9 mouse cellular contexts compared by ENCODE assay signal in the genomic region with DNA sequence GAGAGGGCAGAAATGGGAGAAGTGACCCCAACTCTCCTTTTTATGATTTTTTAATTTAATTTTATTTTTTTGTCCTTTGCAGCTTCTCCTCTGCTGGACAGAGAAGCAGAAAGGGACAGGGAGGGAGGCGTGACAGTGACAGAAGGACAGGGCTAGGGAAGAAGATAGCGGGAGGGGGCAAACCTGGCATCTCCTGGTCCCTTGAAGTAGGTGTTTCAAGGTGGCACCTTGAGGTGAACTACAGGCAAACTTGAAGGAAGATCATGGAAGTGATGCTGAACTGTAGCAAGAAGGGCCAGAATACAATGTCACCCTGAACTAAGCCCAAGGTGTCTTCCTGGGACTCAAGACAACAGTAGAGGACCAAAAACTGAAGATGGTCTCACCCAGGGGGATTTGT. TPM values are rescaled to one million over a fixed set of nuclear protein-coding genes. Genes with fewer than 3 reads are reported as not detected.
A peak's percentile ranks its signal among the peaks of the same experiment; 100 is the strongest.
DNase-seq lines count a peak whose midpoint lies in the region; ATAC-seq and TF ChIP-seq lines count a peak whose summit lies in the region.
"Had no signal": no experiment of that assay in that cellular context is flagged by ENCODE, and none has a peak within 500 bp of the region (broad histone marks: within the 10 kb centered on the region; RNA-seq: fewer than 3 reads in every experiment).

No protein-coding gene starts in this region.

- peak overlapping the region; percentile 58 for H3K4me3 ChIP-seq in heart, embryonic 13.5 days
- H3K4me3 ChIP-seq in cortical plate, adult 2 months (ENCODE audit: insufficient read depth, low read length) = peak overlapping the region; percentile 82
- peak overlapping the region; percentile 53 for H3K4me3 ChIP-seq in hindbrain, embryonic 12.5 days
- peak overlapping the region; percentile 58 for H3K4me3 ChIP-seq in midbrain, embryonic 11.5 days (ENCODE audit: low read depth, low read length)

- H3K36me3 ChIP-seq in heart, embryonic 13.5 days = peaks cover 3% of the 10 kb centered on the region
- no peaks in the 10 kb centered on the region for H3K36me3 ChIP-seq in hindbrain, embryonic 12.5 days
- H3K36me3 ChIP-seq in midbrain, embryonic 11.5 days (ENCODE audit: control insufficient read depth, insufficient read depth, low read length) = no peaks in the 10 kb centered on the region

- DNase-seq in heart, adult 9 months (ENCODE audit: low spot score in 2 of 2) = no peak
- DNase-seq in midbrain, embryonic 11.5 days (ENCODE audit: low spot score, missing footprints) = peak; percentile 89
- no peak for DNase-seq in adipocyte (ENCODE audit: low spot score)
- DNase-seq: lung, postnatal 10 days had no signal

- H3K4me2 ChIP-seq in heart, embryonic 13.5 days = peak overlapping the region; percentile 68
- H3K4me2 ChIP-seq in hindbrain, embryonic 12.5 days (replicated peaks) = peak overlapping the region; percentile 76
- H3K4me2 ChIP-seq in midbrain, embryonic 11.5 days = peak overlapping the region; percentile 74

- no peak for TF ChIP-seq POLR2A in cortical plate, adult 2 months (IDR thresholded peaks at IDR 0.05; ENCODE audit: extremely low read depth, insufficient read depth, low read length)

- H3K9me3 ChIP-seq in heart, embryonic 13.5 days = no peaks in the 10 kb centered on the region
- no peaks in the 10 kb centered on the region for H3K9me3 ChIP-seq in hindbrain, embryonic 12.5 days (replicated peaks)
- no peaks in the 10 kb centered on the region for H3K9me3 ChIP-seq in midbrain, embryonic 11.5 days (ENCODE audit: control insufficient read depth, low read length)

- H3K9ac ChIP-seq in heart, embryonic 13.5 days = peak overlapping the region; percentile 73
- H3K9ac ChIP-seq in hindbrain, embryonic 12.5 days = peak overlapping the region; percentile 80
- peak overlapping the region; percentile 91 for H3K9ac ChIP-seq in midbrain, embryonic 11.5 days (ENCODE audit: low read length)

- ATAC-seq in heart, embryonic 13.5 days (ENCODE audit: extremely low read depth, insufficient number of reproducible peaks, low FRiP score, low TSS enrichment) = no peak
- no peak for ATAC-seq in hindbrain, embryonic 12.5 days (ENCODE audit: low FRiP score)
- no peak for ATAC-seq in midbrain, embryonic 11.5 days (ENCODE audit: low FRiP score)
- ATAC-seq in monocyte, adult 5-6 weeks (replicated peaks; ENCODE audit: insufficient number of reproducible peaks, low FRiP score, low TSS enrichment, poor library complexity, severe bottlenecking) = no peak
- no peak for ATAC-seq in cerebellum, adult (ENCODE audit: insufficient number of reproducible peaks, low FRiP score, low TSS enrichment)

- no peak for TF ChIP-seq CTCF in cortical plate, adult 2 months (IDR thresholded peaks at IDR 0.05; ENCODE audit: extremely low read depth, insufficient read depth, low read length)

- 0% methylated on average over 2 of the region's 2 CpGs for WGBS in heart, embryonic 13.5 days
- 4% methylated on average over 2 of the region's 2 CpGs for whole genome bisulfite sequencing in hindbrain, embryonic 12.5 days
- 0% methylated on average over 2 of the region's 2 CpGs for WGBS in midbrain, embryonic 11.5 days

- peaks cover 70% of the 10 kb centered on the region for H3K4me1 ChIP-seq in heart, embryonic 13.5 days
- H3K4me1 ChIP-seq in cortical plate, adult 2 months (ENCODE audit: control insufficient read depth, insufficient read depth, low read length) = no peaks in the 10 kb centered on the region
- H3K4me1 ChIP-seq in hindbrain, embryonic 12.5 days = peaks cover 63% of the 10 kb centered on the region
- H3K4me1 ChIP-seq in midbrain, embryonic 11.5 days (ENCODE audit: control insufficient read depth, insufficient read depth, low read length) = peaks cover 48% of the 10 kb centered on the region

- H3K27ac ChIP-seq in heart, embryonic 13.5 days (replicated peaks) = peak overlapping the region; percentile 69
- H3K27ac ChIP-seq in cortical plate, adult 2 months (ENCODE audit: insufficient read depth, low read length) = no peak overlapping the region
- peak overlapping the region; percentile 87 for H3K27ac ChIP-seq in hindbrain, embryonic 12.5 days
- H3K27ac ChIP-seq in midbrain, embryonic 11.5 days (ENCODE audit: low read depth, low read length) = peak overlapping the region; percentile 69

- peaks cover 11% of the 10 kb centered on the region for H3K27me3 ChIP-seq in heart, embryonic 13.5 days (replicated peaks)
- H3K27me3 ChIP-seq in hindbrain, embryonic 12.5 days = no peaks in the 10 kb centered on the region
- H3K27me3 ChIP-seq in midbrain, embryonic 11.5 days (ENCODE audit: control insufficient read depth, insufficient read depth, low read length) = no peaks in the 10 kb centered on the region

RNA-seq across cellular contexts. Expression of a gene that starts 1.1 kb away (rescaled TPM):
- polyA plus RNA-seq in heart, embryonic 13.5 days (2015; fragmentation: Nextera tagmentation; extraction: Ambion mirVana) = 7.3 and 8.4 TPM in 2 replicates
- 129 and 156 TPM in 2 replicates for polyA plus RNA-seq in cortical plate, adult 2 months (2012; rRNA removed)
- 21.0 and 22.4 TPM in 2 replicates for polyA plus RNA-seq in hindbrain, embryonic 12.5 days (2016; fragmentation: Nextera tagmentation; extraction: Ambion mirVana)
- polyA plus RNA-seq in midbrain, embryonic 11.5 days (2014; fragmentation: Nextera tagmentation; extraction: Ambion mirVana) = 13.6 and 14.2 TPM in 2 replicates
- not detected in 3 replicates for total RNA-seq in monocyte, adult 5-6 weeks (2017)

RNA-seq across cellular contexts. Expression of a gene that starts 7.8 kb away (rescaled TPM):
- polyA plus RNA-seq in heart, embryonic 13.5 days (2015; fragmentation: Nextera tagmentation; extraction: Ambion mirVana) = 16.4 and 18.5 TPM in 2 replicates
- polyA plus RNA-seq in cortical plate, adult 2 months (2012; rRNA removed) = 9.0 and 10.0 TPM in 2 replicates
- polyA plus RNA-seq in hindbrain, embryonic 12.5 days (2016; fragmentation: Nextera tagmentation; extraction: Ambion mirVana) = 35.0 and 37.0 TPM in 2 replicates
- 54.4 and 57.0 TPM in 2 replicates for polyA plus RNA-seq in midbrain, embryonic 11.5 days (2014; fragmentation: Nextera tagmentation; extraction: Ambion mirVana)
- total RNA-seq in monocyte, adult 5-6 weeks (2017) = 29.1 to 46.4 TPM (median 29.3 TPM) in 3 replicates

RNA-seq across cellular contexts. Expression of a gene that starts 8.5 kb away (rescaled TPM):
- 5.7 and 6.5 TPM in 2 replicates for polyA plus RNA-seq in heart, embryonic 13.5 days (2015; fragmentation: Nextera tagmentation; extraction: Ambion mirVana)
- 1.4 and 2.0 TPM in 2 replicates for polyA plus RNA-seq in cortical plate, adult 2 months (2012; rRNA removed)
- polyA plus RNA-seq in hindbrain, embryonic 12.5 days (2016; fragmentation: Nextera tagmentation; extraction: Ambion mirVana) = 9.7 and 10.9 TPM in 2 replicates
- polyA plus RNA-seq in midbrain, embryonic 11.5 days (2014; fragmentation: Nextera tagmentation; extraction: Ambion mirVana) = 4.5 and 6.5 TPM in 2 replicates
- total RNA-seq in monocyte, adult 5-6 weeks (2017) = not detected in 3 replicates

RNA-seq across cellular contexts. Expression of a gene that starts 19.9 kb away (rescaled TPM):
- polyA plus RNA-seq in heart, embryonic 13.5 days (2015; fragmentation: Nextera tagmentation; extraction: Ambion mirVana) = 20.8 and 21.9 TPM in 2 replicates
- polyA plus RNA-seq in cortical plate, adult 2 months (2012; rRNA removed) = 27.5 and 29.7 TPM in 2 replicates
- 30.0 and 33.8 TPM in 2 replicates for polyA plus RNA-seq in hindbrain, embryonic 12.5 days (2016; fragmentation: Nextera tagmentation; extraction: Ambion mirVana)
- polyA plus RNA-seq in midbrain, embryonic 11.5 days (2014; fragmentation: Nextera tagmentation; extraction: Ambion mirVana) = 22.4 and 23.9 TPM in 2 replicates
- 22.4 to 46.2 TPM (median 25.7 TPM) in 3 replicates for total RNA-seq in monocyte, adult 5-6 weeks (2017)

RNA-seq across cellular contexts. Expression of a gene that starts 40.3 kb away (rescaled TPM):
- 38.8 and 40.2 TPM in 2 replicates for polyA plus RNA-seq in heart, embryonic 13.5 days (2015; fragmentation: Nextera tagmentation; extraction: Ambion mirVana)
- 11.2 and 13.6 TPM in 2 replicates for polyA plus RNA-seq in cortical plate, adult 2 months (2012; rRNA removed)
- polyA plus RNA-seq in hindbrain, embryonic 12.5 days (2016; fragmentation: Nextera tagmentation; extraction: Ambion mirVana) = 35.4 and 43.2 TPM in 2 replicates
- 37.0 and 39.2 TPM in 2 replicates for polyA plus RNA-seq in midbrain, embryonic 11.5 days (2014; fragmentation: Nextera tagmentation; extraction: Ambion mirVana)
- not detected in 3 replicates for total RNA-seq in monocyte, adult 5-6 weeks (2017)
